Mouse (Mus musculus): ENCODE results near the gene 1700061G19Rik.

- no peak for TF ChIP-seq MYOG (IDR thresholded peaks at IDR 0.05; ENCODE audit: control insufficient read depth in 1 of 3, insufficient read depth in 1 of 3, insufficient read length in 2 of 3, low read depth in 2 of 3)
- TF ChIP-seq MAX (IDR thresholded peaks at IDR 0.05; ENCODE audit: low read depth) = no peak
Observed at GRCm38 (mm10) chr17:56826718-56827117, 48.6 kb upstream of the 1700061G19Rik start.
